Mouse (Mus musculus): ENCODE measurements at regions not wholly inside any gene's neighbourhood (a gene's known extent, or its start where the extent isn't known, plus 50 kb on each side); places are given as distances from the start of the nearest gene placed in this dataset.

DNA sequence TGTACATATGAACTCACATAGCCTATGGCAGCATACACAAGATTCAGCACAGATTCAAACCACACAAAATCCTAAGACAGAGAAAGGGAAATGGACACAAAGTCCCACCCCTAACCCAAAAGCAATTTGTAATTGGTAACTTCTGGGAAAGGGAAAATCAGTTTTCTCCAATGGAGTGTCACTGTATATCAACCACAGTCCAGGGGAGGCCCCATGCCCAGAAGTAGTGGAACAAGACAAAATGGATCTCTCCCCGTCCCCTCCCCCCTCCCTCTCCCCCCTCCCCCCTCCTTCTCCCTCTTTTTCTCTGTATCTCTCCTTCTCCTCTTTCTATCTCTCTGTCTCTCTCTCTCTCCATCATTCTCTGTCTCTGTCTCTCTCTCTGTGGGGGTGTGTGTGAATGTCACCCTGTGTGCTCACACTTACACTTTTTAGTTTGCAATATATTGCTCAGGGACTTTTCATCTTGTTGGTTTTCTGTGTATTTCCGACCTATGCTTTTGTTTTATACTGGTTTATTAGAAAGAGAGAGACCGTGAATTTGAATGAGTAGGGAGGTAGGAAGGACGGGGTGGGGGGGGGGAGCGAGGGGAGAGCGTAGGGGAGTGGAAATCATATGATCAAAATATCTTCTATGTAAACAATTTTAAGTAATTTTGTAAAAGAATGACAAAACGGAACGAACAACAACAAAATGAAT lies 500.4 kb downstream of the Nyap2 start:
- H3K9me3 ChIP-seq (ENCODE audit: control insufficient read depth, low read length) = no peaks in the 10 kb centered on the region
- no peak overlapping the region for H3K9ac ChIP-seq (replicated peaks; ENCODE audit: low read depth, low read length)
- H3K4me1 ChIP-seq (ENCODE audit: control insufficient read depth, insufficient read depth, low read length) = no peaks in the 10 kb centered on the region
- no peaks in the 10 kb centered on the region for H3K36me3 ChIP-seq (ENCODE audit: control insufficient read depth, insufficient read depth, low read length)
- ATAC-seq (ENCODE audit: low read depth) = peak; percentile 21; the same call in 1 of the 2 replicates
- no peak overlapping the region for H3K27ac ChIP-seq (ENCODE audit: low read depth, low read length)
- no peak overlapping the region for H3K4me3 ChIP-seq (ENCODE audit: low read depth, low read length)
- no peaks in the 10 kb centered on the region for H3K27me3 ChIP-seq (ENCODE audit: control insufficient read depth, insufficient read depth, low read length)
- peak overlapping the region; percentile 32; the same call in 1 of the 2 replicates for H3K4me2 ChIP-seq (ENCODE audit: low read depth, low read length)
- 48% methylated on average over 8 of the region's 8 CpGs for WGBS

DNA sequence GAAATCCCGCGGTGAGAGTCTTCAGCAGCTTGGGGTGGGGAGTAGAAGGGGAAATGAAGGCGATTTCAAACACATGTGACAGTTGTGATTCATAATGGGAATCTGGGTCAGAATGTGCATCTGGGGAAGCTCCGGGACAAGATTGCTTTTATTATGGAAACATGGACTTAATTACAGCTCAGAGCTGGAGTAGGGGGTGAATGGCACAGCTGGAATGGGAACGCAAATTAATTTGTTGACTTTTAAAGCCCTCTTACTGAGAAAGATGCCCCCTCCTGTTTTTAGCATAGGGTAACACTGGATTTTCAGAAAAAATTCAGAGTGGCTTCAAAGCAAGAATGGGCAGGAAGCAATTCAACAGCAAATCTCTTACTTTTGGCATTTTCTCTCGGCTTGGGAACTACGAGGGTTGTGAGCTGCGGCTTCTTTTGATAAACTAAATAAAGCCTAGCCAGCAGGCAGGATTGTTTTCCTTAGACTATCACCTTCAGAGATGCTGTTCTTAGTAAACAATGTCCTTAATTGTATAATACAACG lies 501.0 kb downstream of the Nyap2 start:
- Histone ChIP-seq H3K36me3 (ENCODE audit: control insufficient read depth, insufficient read depth, low read length) (no peaks in the 10 kb centered on the region), H3K9ac (replicated peaks; ENCODE audit: low read depth, low read length) (no peak overlapping the region), H3K4me2 (ENCODE audit: low read depth, low read length) (peak overlapping the region; percentile 32), H3K27me3 (ENCODE audit: control insufficient read depth, insufficient read depth, low read length) (no peaks in the 10 kb centered on the region), H3K4me3 (ENCODE audit: low read depth, low read length) (no peak overlapping the region), H3K27ac (ENCODE audit: low read depth, low read length) (no peak overlapping the region), H3K9me3 (ENCODE audit: control insufficient read depth, low read length) (no peaks in the 10 kb centered on the region), H3K4me1 (ENCODE audit: control insufficient read depth, insufficient read depth, low read length) (no peaks in the 10 kb centered on the region)
- peak; percentile 71; the same call in 1 of the 2 replicates for ATAC-seq (ENCODE audit: low read depth)
- 24% methylated on average over 9 of the region's 9 CpGs for WGBS

DNA sequence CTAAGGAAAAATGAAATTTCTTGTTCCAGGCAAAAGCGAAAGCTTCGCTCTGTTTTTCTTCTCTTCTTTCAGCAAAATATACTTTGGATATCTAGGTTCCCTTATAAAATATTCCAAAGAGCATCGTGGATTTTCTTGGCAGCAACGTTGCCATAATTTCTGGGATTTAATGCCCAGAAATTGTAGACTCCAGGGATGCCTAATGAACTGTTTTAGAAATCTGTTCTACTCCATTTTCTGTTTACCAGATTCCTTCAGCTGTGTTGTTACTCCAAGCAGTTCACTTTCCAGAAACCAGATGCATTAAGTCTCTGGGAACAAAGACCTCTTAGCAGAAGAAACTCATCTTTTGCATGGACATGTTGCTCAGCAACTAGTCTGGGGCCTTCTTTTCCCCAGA lies 504.5 kb downstream of the Nyap2 start:
- Histone ChIP-seq H3K4me3 (ENCODE audit: low read depth, low read length) (no peak overlapping the region), H3K9me3 (ENCODE audit: control insufficient read depth, low read length) (no peaks in the 10 kb centered on the region), H3K36me3 (ENCODE audit: control insufficient read depth, insufficient read depth, low read length) (no peaks in the 10 kb centered on the region), H3K27ac (ENCODE audit: low read depth, low read length) (no peak overlapping the region), H3K4me2 (ENCODE audit: low read depth, low read length) (no peak overlapping the region), H3K27me3 (ENCODE audit: control insufficient read depth, insufficient read depth, low read length) (no peaks in the 10 kb centered on the region), H3K4me1 (ENCODE audit: control insufficient read depth, insufficient read depth, low read length) (no peaks in the 10 kb centered on the region), H3K9ac (replicated peaks; ENCODE audit: low read depth, low read length) (no peak overlapping the region)
- ATAC-seq (ENCODE audit: low read depth) = no peak
- 90% methylated on average over 4 of the region's 4 CpGs for WGBS

DNA sequence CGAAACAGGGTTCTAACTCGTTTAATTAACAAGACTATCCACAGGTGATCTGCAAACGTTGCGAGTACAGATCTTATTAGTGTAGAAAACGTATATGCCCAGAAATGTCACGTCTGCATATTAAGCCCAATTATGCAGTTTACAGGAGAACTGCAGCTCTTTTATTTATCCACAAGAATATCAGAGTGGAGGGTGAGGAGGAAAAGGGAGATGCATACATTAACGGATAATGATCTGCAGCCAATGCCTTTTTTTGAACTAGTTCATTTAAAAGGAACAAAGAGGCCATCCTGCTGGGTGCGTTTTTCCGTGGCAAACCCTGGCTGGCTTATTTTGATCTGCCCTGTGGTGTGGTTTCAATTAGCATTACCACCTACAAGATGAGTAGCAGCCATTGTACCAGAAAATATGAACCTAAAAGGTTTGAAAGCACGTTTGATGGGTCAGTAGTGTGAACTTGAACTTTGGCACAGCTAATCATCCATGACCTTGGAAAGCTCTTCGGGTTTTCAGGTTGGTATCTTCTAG lies 511.1 kb downstream of the Nyap2 start:
- no peak for ATAC-seq (ENCODE audit: low read depth)
- no peak overlapping the region for H3K9ac ChIP-seq (replicated peaks; ENCODE audit: low read depth, low read length)
- WGBS = 52% methylated on average over 11 of the region's 11 CpGs
- no peaks in the 10 kb centered on the region for H3K4me1 ChIP-seq (ENCODE audit: control insufficient read depth, insufficient read depth, low read length)
- no peak overlapping the region for H3K4me3 ChIP-seq (ENCODE audit: low read depth, low read length)
- H3K27me3 ChIP-seq (ENCODE audit: control insufficient read depth, insufficient read depth, low read length) = no peaks in the 10 kb centered on the region
- H3K4me2 ChIP-seq (ENCODE audit: low read depth, low read length) = no peak overlapping the region
- H3K36me3 ChIP-seq (ENCODE audit: control insufficient read depth, insufficient read depth, low read length) = no peaks in the 10 kb centered on the region
- H3K27ac ChIP-seq (ENCODE audit: low read depth, low read length) = no peak overlapping the region
- no peaks in the 10 kb centered on the region for H3K9me3 ChIP-seq (ENCODE audit: control insufficient read depth, low read length)

DNA sequence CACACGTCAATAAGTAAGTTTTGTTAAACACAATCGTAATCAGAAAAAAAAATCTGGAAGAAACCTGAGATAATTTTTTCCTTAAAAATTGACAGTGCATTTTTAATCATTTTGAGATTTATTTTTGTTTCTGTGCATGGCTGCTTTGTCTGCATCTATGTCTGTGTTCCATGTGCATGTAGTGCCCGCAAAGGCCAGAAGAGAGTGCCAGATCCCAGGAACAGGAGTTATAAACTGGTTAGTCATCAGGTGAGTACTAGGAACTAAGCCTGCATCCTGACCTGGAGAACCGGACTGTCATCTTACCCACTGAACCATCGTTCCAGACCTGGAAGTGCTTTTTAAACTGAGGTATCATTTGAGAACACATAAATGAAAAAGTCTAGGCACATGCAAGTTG lies 514.9 kb downstream of the Nyap2 start:
- Histone ChIP-seq H3K4me3 (ENCODE audit: low read depth, low read length) (no peak overlapping the region), H3K36me3 (ENCODE audit: control insufficient read depth, insufficient read depth, low read length) (no peaks in the 10 kb centered on the region), H3K9me3 (ENCODE audit: control insufficient read depth, low read length) (no peaks in the 10 kb centered on the region), H3K4me2 (ENCODE audit: low read depth, low read length) (no peak overlapping the region), H3K27ac (ENCODE audit: low read depth, low read length) (no peak overlapping the region), H3K9ac (replicated peaks; ENCODE audit: low read depth, low read length) (no peak overlapping the region), H3K27me3 (ENCODE audit: control insufficient read depth, insufficient read depth, low read length) (no peaks in the 10 kb centered on the region), H3K4me1 (ENCODE audit: control insufficient read depth, insufficient read depth, low read length) (peaks cover 4% of the 10 kb centered on the region; the same call in 1 of the 2 replicates)
- 88% methylated on average over 5 of the region's 5 CpGs for WGBS
- no peak for ATAC-seq (ENCODE audit: low read depth)

DNA sequence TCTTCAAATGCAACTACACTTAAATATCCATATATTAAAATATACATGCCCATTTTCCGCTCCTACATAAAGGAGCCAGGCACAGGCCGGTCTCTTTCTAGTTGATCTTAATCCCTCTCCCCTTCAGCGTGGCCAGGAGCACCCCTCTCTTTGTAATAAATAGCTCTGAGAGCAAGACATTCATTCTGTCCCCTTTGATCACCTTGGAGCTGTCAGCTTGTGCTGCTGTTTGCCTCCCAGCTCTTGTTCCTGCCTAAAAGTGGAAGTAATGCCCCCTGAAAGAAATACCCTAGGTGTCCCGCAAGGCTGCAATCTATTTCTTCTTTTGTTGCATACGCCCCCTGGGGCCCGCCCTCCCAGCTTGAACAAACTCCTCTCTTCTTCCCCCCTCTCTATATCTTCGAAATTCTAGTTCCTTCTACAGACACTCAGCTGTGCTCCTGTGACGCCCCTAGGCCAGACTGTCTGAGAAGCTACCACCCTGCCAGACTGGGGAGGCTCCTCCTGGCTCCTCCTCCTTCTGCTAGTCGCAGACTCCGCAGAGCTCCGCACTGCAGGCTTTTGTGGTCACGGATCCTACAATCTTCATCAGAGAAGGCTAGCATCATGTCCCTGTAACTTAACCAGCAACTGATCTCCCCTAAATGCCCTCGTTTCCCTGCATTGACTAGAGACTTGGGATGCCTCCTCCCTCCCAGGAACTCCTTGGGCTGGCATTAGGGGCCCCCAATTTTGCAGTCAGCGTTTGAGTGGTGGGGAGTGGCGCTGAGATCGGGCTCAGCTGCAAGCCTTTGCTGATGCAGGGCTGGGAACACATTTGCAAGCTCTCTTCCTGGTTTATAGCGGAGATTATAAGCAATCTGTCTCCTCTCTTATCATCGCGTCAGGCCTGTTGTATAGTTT lies 516.8 kb downstream of the Nyap2 start:
- no peaks in the 10 kb centered on the region for H3K27me3 ChIP-seq (ENCODE audit: control insufficient read depth, insufficient read depth, low read length)
- ATAC-seq (ENCODE audit: low read depth) = peak; percentile 98
- H3K9ac ChIP-seq (replicated peaks; ENCODE audit: low read depth, low read length) = peak overlapping the region; percentile 25; the same call in 1 of the 2 replicates
- peak overlapping the region; percentile 80 for H3K27ac ChIP-seq (ENCODE audit: low read depth, low read length)
- H3K36me3 ChIP-seq (ENCODE audit: control insufficient read depth, insufficient read depth, low read length) = no peaks in the 10 kb centered on the region
- H3K9me3 ChIP-seq (ENCODE audit: control insufficient read depth, low read length) = no peaks in the 10 kb centered on the region
- peak overlapping the region; percentile 40 for H3K4me2 ChIP-seq (ENCODE audit: low read depth, low read length)
- H3K4me3 ChIP-seq (ENCODE audit: low read depth, low read length) = peak overlapping the region; percentile 24
- WGBS = 3% methylated on average over 19 of the region's 19 CpGs
- H3K4me1 ChIP-seq (ENCODE audit: control insufficient read depth, insufficient read depth, low read length) = peaks cover 4% of the 10 kb centered on the region; the same call in 1 of the 2 replicates

DNA sequence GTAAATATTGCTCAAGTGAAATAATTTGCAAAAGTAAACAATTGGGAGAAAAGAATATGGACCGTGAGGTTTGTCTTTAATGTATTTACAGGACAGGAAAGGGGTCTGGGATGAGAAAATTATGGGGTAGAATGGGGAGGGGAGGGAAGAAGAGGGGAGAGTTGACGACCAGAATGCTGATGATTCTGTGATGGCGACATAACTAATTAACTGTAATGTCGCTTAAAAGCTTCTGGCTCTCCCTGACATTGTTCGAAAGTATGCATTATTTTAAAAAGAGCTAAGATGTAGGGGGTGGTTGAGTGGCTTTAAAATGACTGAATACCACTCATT lies 517.4 kb downstream of the Nyap2 start:
- peak; percentile 42 for ATAC-seq (ENCODE audit: low read depth)
- H3K27me3 ChIP-seq (ENCODE audit: control insufficient read depth, insufficient read depth, low read length) = no peaks in the 10 kb centered on the region
- H3K4me1 ChIP-seq (ENCODE audit: control insufficient read depth, insufficient read depth, low read length) = peaks cover 4% of the 10 kb centered on the region; the same call in 1 of the 2 replicates
- H3K27ac ChIP-seq (ENCODE audit: low read depth, low read length) = peak overlapping the region; percentile 80
- H3K4me2 ChIP-seq (ENCODE audit: low read depth, low read length) = peak overlapping the region; percentile 40
- peak overlapping the region; percentile 25; the same call in 1 of the 2 replicates for H3K9ac ChIP-seq (replicated peaks; ENCODE audit: low read depth, low read length)
- no peaks in the 10 kb centered on the region for H3K36me3 ChIP-seq (ENCODE audit: control insufficient read depth, insufficient read depth, low read length)
- H3K4me3 ChIP-seq (ENCODE audit: low read depth, low read length) = peak overlapping the region; percentile 24
- H3K9me3 ChIP-seq (ENCODE audit: control insufficient read depth, low read length) = no peaks in the 10 kb centered on the region
- 2% methylated on average over 5 of the region's 5 CpGs for WGBS

DNA sequence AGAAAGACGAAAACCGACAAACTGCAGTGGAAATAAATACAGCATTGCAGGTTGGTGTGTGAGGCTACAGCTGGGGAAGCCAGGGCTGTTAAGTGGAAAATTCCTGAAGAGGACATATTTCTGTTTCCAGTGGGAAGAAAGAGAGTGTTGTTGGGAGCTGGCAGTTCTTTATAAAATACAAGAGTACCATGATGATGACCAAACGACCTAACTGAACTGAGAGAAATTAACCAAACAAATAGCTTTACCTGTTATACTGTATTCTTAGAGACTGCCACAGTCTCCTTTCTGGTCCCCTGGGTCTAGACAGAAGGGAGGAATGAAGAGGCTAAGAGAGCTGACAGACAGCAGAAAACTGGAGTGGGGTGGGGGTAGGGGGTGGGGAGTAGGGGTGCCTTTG lies 517.9 kb downstream of the Nyap2 start:
- 3% methylated on average over 3 of the region's 3 CpGs for WGBS
- no peak for ATAC-seq (ENCODE audit: low read depth)
- no peak overlapping the region for H3K9ac ChIP-seq (replicated peaks; ENCODE audit: low read depth, low read length)
- H3K4me2 ChIP-seq (ENCODE audit: low read depth, low read length) = peak overlapping the region; percentile 40
- H3K4me1 ChIP-seq (ENCODE audit: control insufficient read depth, insufficient read depth, low read length) = peaks cover 4% of the 10 kb centered on the region; the same call in 1 of the 2 replicates
- no peak overlapping the region for H3K4me3 ChIP-seq (ENCODE audit: low read depth, low read length)
- no peaks in the 10 kb centered on the region for H3K36me3 ChIP-seq (ENCODE audit: control insufficient read depth, insufficient read depth, low read length)
- no peaks in the 10 kb centered on the region for H3K27me3 ChIP-seq (ENCODE audit: control insufficient read depth, insufficient read depth, low read length)
- peak overlapping the region; percentile 29; the same call in 1 of the 2 replicates for H3K27ac ChIP-seq (ENCODE audit: low read depth, low read length)
- no peaks in the 10 kb centered on the region for H3K9me3 ChIP-seq (ENCODE audit: control insufficient read depth, low read length)

Data from neural tube, embryonic 14.5 days (tissue).